Mouse (Mus musculus) v-Abl transformed pro-B cells (cell line): ENCODE measurements around the gene Mlxip.

ENCODE experiments used
- in situ Hi-C, 2 experiments: fragments of 400-800 bp; cut with MboI; formaldehyde crosslinking; loops; one replicate each; pipeline ENCODE4 v1.15.1; 2025; ENCODE audit not compliant: unreplicated experiment in 2 of 2

Gene Mlxip

GRCm38 (mm10) chr5:123489112-123489785, 94.7 kb downstream of the Mlxip start, which contains the start of the genes Lrrc43 and Il31:
Gene Lrrc43, plus strand, starts transcription at chr5:123489305.
Gene Il31, minus strand, starts transcription at chr5:123489489.
- in situ Hi-C loops = no loop called here

GRCm38 (mm10) chr5:123489935-123490334, 95.3 kb downstream of the Mlxip start:
- in situ Hi-C loops = no loop called here

GRCm38 (mm10) chr5:123499717-123500116, 105.1 kb downstream of the Mlxip start:
- in situ Hi-C loops = loop anchor here (5.0 kb wide), 1 partner anchor 57 kb away; no protein-coding TSS in a partner anchor

- in situ Hi-C loops = no loop called here
Measured at GRCm38 (mm10) chr5:123501973-123502372, 107.4 kb downstream of the Mlxip start.
